ENCODE assay signal across 21 mouse cellular contexts in the genomic region with DNA sequence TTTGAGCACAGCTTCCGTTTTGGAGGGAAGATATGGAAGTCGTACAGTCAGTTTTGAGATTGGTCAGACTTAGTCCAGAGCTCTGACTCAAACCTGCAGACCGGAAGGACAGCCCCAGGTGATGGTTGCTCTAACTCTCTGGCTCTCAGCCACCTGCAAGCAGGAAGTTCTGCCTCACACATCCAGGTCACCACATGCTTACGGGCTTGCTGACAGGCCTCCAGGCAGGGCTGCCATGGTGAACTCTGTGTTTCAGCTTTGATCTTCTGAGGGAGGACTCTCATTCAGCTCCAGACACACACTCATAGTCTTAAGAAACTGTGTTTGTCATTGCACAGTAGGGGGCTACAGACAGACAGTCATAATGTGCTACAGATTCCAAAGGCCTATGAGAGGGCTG.
"Had no signal": no experiment of that assay in that cellular context is flagged by ENCODE, and none has a peak within 500 bp of the region (broad histone marks: within the 10 kb centered on the region; RNA-seq: fewer than 3 reads in every experiment).

No protein-coding gene starts in this region.

- H3K27ac ChIP-seq: gastrocnemius, adult 2 months; heart, embryonic 10.5 days; hindbrain, embryonic 10.5 days; hindbrain, embryonic 12.5 days; hindbrain, embryonic 14.5 days; intestine, embryonic 15.5 days; layer of hippocampus, adult 2 months; limb, embryonic 10.5 days; limb, embryonic 12.5 days had no signal

- H3K36me3 ChIP-seq: heart, embryonic 10.5 days; heart, embryonic 12.5 days; hindbrain, embryonic 10.5 days; hindbrain, embryonic 12.5 days; intestine, embryonic 15.5 days; limb, embryonic 10.5 days; limb, embryonic 12.5 days had no signal

- H3K27me3 ChIP-seq: heart, embryonic 12.5 days; hindbrain, embryonic 12.5 days; intestine, embryonic 15.5 days; limb, embryonic 12.5 days had no signal

- H3K9me3 ChIP-seq: heart, embryonic 10.5 days; heart, embryonic 12.5 days; hindbrain, embryonic 10.5 days; hindbrain, embryonic 12.5 days; intestine, embryonic 15.5 days; limb, embryonic 10.5 days; limb, embryonic 12.5 days had no signal

- DNase-seq: gastrocnemius, adult 2 months; gastrocnemius, postnatal 10 days; gastrocnemius, postnatal 25 days; heart, adult 18-20 months; heart, postnatal 10 days; heart, postnatal 4 days; kidney, adult 18-20 months; kidney, adult 8-10 months; kidney, postnatal 10 days; kidney, postnatal 25 days; kidney, postnatal 4 days; liver had no signal

- H3K4me3 ChIP-seq: gastrocnemius, adult 2 months; heart, embryonic 10.5 days; heart, embryonic 12.5 days; hindbrain, embryonic 10.5 days; hindbrain, embryonic 12.5 days; intestine, embryonic 15.5 days; layer of hippocampus, adult 2 months; limb, embryonic 10.5 days; limb, embryonic 12.5 days had no signal
